Mouse (Mus musculus): ENCODE results near the gene Zmym3. TPM values are rescaled to one million over a fixed set of nuclear protein-coding genes. Genes with fewer than 3 reads are reported as not detected.

Gene Zmym3
- total RNA-seq (2015) (44.6 and 47.2 TPM in 2 replicates), total RNA-seq (2017) (25.1 and 30.1 TPM in 2 replicates)

- no peak for ATAC-seq (replicated peaks; ENCODE audit: poor library complexity)
Measured at GRCm38 (mm10) chrX:101420700-101421095, at the start of gene Zmym3. Zmym3 (minus strand) TSS chrX:101420849.

DNA sequence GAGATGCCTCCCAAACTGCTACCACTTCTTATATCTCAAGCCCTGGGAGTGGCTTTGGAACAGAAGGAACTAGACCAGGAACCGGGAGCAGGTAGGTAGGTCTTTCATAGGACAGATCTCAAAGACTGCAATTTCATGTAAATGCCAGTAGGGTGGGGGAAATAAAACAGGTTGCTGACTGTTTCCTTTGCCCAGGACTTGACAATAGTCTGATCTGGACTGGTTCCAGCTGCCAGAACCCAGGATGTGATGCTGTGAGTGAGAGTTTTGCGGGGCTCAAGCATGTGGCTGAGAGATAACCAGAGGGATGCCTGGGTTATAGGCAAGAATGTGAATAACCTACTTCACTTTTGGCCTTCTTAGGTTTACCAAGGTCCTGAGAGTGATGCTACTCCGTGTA lies 30.9 kb upstream of the Zmym3 start:
- ATAC-seq (replicated peaks; ENCODE audit: poor library complexity) = peak; percentile 48; the same call in 1 of the 2 replicates

GRCm38 (mm10) chrX:101451147-101451546 lies 30.5 kb upstream of the Zmym3 start:
- ATAC-seq (replicated peaks; ENCODE audit: poor library complexity) = peak; percentile 39

DNA sequence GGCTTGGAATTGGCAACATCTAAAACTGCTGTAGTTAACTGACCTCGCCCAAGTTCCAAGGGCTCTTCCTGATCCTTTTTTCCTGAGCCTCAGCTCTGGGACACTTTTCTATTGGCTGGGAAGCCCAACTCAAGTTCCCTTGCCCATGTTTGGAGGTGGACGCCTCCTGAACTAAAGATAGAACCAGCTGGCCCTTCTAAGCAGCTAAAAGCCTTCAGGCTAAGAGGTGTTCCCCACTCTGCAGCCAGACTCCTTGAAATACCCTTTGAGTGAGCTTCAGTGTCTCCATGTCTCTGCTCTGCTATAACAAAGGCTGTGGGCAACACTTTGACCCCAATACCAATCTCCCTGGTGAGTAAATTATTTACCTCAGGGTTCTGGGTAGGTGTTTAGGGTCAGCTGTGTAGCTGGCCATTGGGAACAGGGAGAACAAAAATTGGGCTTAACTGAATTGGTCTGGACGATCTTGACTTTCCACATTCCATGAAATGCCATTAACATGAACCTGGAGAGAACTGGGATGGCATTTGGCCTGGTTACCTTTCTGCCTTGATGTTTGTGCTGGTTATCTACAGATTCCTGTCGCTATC lies 28.3 kb upstream of the Zmym3 start, which contains the start of gene Itgb1bp2:
Gene Itgb1bp2, plus strand, starts transcription at position 203 of the 590 bp plus-strand sequence.
- ATAC-seq (replicated peaks; ENCODE audit: poor library complexity) = no peak

DNA sequence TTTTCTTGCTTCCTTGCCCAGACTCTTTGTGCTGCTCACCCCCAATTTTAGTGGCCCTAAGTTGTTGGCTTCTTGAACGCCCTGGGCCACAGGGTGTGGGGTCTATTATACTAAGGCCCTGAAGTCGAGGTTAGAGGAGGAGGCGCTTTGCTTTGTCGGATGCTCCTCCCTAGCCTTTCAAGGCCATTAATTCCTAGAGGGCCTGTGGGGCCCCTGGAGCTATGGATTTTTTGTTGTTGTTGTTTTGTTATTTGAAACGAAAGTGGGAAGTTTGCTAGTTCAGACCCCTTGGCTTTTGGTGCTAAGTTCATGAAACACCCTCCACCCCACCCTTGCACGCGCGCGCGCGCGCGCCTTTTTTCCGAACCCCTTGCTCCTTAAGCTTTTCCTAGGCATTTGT lies 9.3 kb upstream of the Zmym3 start:
- peak; percentile 9; the same call in 1 of the 2 replicates for ATAC-seq (replicated peaks; ENCODE audit: poor library complexity)

GRCm38 (mm10) chrX:101429142-101429949 lies 8.7 kb upstream of the Zmym3 start, which contains the start of gene Nono:
Nono (plus strand) TSS chrX:101429318.
- peak; percentile 87 for ATAC-seq (replicated peaks; ENCODE audit: poor library complexity)

DNA sequence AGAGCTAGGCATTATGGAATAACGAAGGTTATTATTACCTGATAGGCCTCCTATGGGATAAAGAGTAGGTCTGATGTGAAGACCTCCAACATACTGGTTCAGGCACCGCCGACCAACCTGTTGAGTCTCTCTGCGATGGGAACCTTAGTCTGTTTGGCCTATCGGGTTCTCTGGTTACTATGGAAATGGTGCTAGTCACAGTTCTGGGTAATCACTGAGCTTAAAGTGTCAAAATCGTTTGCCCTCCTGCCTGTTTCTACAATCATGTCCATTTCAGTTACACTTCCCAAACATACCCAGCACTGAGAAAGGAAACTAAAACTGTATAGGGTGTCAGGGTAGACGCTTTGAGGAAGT lies 8.1 kb upstream of the Zmym3 start:
- no peak; the same call in 1 of the 2 replicates for ATAC-seq (replicated peaks; ENCODE audit: poor library complexity)

DNA sequence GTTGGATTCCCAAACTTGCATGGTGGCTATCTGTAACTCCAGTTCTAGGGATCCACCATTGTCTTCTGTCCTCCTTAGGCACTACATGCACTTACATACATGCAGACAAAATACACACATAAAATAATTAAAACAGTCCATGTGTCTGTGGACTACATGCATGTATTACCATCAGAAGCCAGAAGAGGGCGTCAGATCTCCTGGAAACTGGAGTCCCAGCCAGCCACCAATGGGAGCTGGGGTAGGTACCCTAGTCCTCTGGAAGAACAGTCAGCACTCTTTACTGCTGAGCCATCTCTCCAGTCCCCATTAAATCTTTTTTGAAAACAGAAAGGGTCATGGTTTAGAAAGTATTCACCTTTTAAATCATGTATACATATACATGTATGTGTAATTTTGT lies 7.1 kb upstream of the Zmym3 start:
- peak; percentile 27; the same call in 1 of the 2 replicates for ATAC-seq (replicated peaks; ENCODE audit: poor library complexity)

DNA sequence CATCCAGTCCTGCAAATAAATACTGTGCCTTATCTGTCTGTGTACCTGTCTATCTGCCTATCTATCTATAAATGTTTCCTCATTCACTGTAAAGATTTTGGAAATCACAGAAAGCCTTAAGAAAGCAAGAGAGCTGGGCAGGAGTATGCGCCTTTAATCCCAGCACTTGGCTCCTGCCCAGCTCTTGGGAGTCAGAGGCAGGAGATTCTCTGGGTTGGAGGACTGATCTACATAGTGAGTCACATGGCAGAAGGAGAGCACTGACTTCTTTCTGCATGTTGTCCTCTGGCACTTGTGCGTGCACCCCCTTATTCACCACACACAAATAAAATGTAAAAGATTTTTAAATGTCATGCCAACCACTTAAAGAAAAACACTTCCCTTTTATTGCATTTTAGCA lies 2.8 kb upstream of the Zmym3 start:
- ATAC-seq (replicated peaks; ENCODE audit: poor library complexity) = no peak

GRCm38 (mm10) chrX:101419725-101420699 lies 637 bp downstream of the Zmym3 start:
- ATAC-seq (replicated peaks; ENCODE audit: poor library complexity) = peak; percentile 94

GRCm38 (mm10) chrX:101418946-101419724 lies 1.5 kb downstream of the Zmym3 start:
- ATAC-seq (replicated peaks; ENCODE audit: poor library complexity) = peak; percentile 58

- ATAC-seq (replicated peaks; ENCODE audit: poor library complexity) = no peak
Measured at GRCm38 (mm10) chrX:101396459-101396858, 24.2 kb downstream of the Zmym3 start.

DNA sequence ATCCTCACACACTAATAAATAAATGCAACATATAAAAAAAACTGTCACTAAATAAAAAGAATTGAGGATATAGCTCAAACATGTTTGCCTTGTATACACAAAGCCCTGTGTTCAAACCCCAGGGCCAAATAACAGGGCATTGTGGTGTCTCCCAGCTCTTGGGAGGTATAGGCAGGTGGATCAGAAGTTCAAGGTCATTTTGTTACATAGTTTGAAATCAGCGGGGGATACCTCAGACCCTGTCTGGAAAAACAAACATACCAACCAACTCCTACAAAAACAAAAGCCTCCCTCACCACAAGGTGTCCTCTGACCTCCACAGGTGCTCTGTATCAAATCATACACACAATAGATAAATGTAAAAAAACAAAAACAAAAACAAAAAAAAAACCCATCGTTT lies 26.3 kb downstream of the Zmym3 start:
- no peak for ATAC-seq (replicated peaks; ENCODE audit: poor library complexity)

GRCm38 (mm10) chrX:101388866-101389537 lies 31.6 kb downstream of the Zmym3 start:
- ATAC-seq (replicated peaks; ENCODE audit: poor library complexity) = no peak

GRCm38 (mm10) chrX:101386222-101386621 lies 34.4 kb downstream of the Zmym3 start:
- ATAC-seq (replicated peaks; ENCODE audit: poor library complexity) = no peak

DNA sequence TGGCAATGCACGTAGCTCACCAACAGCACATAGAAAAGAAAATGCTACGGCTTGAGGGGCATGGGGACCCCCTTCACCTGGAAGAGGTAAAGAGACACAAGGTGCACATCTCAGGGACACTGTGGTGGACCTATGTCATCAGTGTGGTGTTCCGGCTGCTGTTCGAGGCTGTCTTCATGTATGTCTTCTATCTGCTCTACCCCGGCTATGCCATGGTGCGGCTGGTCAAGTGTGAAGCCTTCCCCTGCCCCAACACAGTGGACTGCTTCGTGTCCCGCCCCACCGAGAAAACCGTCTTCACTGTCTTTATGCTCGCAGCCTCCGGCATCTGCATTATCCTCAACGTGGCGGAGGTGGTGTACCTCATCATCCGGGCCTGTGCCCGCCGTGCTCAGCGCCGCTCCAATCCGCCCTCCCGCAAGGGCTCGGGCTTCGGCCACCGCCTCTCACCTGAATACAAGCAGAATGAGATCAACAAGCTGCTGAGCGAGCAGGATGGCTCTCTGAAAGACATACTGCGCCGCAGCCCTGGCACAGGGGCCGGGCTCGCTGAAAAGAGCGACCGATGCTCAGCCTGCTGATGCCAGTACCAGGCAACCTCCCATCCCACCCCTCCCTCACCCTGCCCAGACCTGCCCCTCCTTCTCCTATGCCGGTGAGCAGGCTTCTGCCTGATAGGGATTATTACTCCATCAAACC lies 36.1 kb downstream of the Zmym3 start:
- ATAC-seq (replicated peaks; ENCODE audit: poor library complexity) = 0 out of 2 replicates have a peak, but pooled peaks have one; percentile 6

DNA sequence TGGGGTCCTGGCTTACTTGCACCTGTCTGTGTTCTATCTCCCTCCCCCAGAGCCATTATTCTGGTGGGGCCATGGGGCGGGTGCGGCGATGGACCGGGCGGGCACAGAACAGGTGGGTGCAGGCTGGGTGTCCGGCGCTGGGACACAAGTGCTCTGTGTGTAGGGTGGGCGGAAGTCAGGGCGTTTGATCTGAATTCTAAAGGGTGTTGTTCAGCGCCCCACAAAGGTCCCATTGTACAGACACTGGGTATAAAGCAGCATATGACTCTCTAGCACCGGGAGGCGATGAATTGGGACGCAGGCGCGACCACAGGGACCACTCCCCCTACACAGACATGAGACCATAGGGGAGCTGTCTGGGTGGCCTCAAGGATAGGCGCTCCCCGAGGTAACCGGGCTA lies 37.2 kb downstream of the Zmym3 start:
- no peak for ATAC-seq (replicated peaks; ENCODE audit: poor library complexity)

- no peak for ATAC-seq (replicated peaks; ENCODE audit: poor library complexity)
Measured at GRCm38 (mm10) chrX:101379744-101380143, 40.9 kb downstream of the Zmym3 start.

- ATAC-seq (replicated peaks; ENCODE audit: poor library complexity) = no peak
Measured at GRCm38 (mm10) chrX:101377076-101377475, 43.6 kb downstream of the Zmym3 start.

All from megakaryocyte progenitor cell, adult 5-6 weeks (primary cell).